Mouse (Mus musculus) large intestine, adult 2 months (tissue): ENCODE measurements around the gene Cux1. TPM values are rescaled to one million over a fixed set of nuclear protein-coding genes. Genes with fewer than 3 reads are reported as not detected.

Source experiments
- polyA plus RNA-seq: library from polyadenylated mRNA; depleted of rRNA; stranded (reverse); fragments of >200 nt; gene quantifications from 2 replicates; pipeline ENCODE4 v1.2.3, GENCODE M21; 2012; rRNA removed

Gene Cux1
- polyA plus RNA-seq, 1 experiment = 36.9 TPM

Other genes with a start within 250 kb of the Cux1 start
- not detected in 2 replicates for gene Myl10, start 125.7 kb upstream of the Cux1 start, polyA plus RNA-seq